Mouse (Mus musculus): ENCODE measurements around the gene Lrrc3b. TPM values are rescaled to one million over a fixed set of nuclear protein-coding genes. Genes with fewer than 3 reads are reported as not detected.

Gene Lrrc3b
- 1 to 10 TPM; 2.6 to 3.1 TPM for total RNA-seq (2021)
- long read RNA-seq, experiment 1, partial matches to known transcripts = 0 of 5 reads
- long read RNA-seq, experiment 1, other reads (novel, unspliced or antisense) = 1 of 5 reads
- long read RNA-seq, experiment 2, partial matches to known transcripts = 0 of 4 reads
- long read RNA-seq, experiment 2, other reads (novel, unspliced or antisense) = 0 of 4 reads

GRCm38 (mm10) chr14:15438485-15439157 is at the start of gene Lrrc3b:
Gene Lrrc3b (minus strand): TSS chr14:15438987.
- peak in 1 of 2 experiments; percentile 13 for DNase-seq (ENCODE audit: low spot score in 2 of 2)

GRCm38 (mm10) chr14:15477668-15478067 is 38.9 kb upstream of the Lrrc3b start:
- no peak for DNase-seq (ENCODE audit: low spot score in 2 of 2)

- no peak for DNase-seq (ENCODE audit: low spot score in 2 of 2)
Measured at GRCm38 (mm10) chr14:15438096-15438484, 697 bp downstream of the Lrrc3b start.

- no peak for DNase-seq (ENCODE audit: low spot score in 2 of 2)
Measured at GRCm38 (mm10) chr14:15437501-15437941, 1.3 kb downstream of the Lrrc3b start.

- no peak for DNase-seq (ENCODE audit: low spot score in 2 of 2)
Measured at GRCm38 (mm10) chr14:15437046-15437445, 1.7 kb downstream of the Lrrc3b start.

- no peak for DNase-seq (ENCODE audit: low spot score in 2 of 2)
Measured at GRCm38 (mm10) chr14:15436586-15436985, 2.2 kb downstream of the Lrrc3b start.

GRCm38 (mm10) chr14:15432396-15432795 is 6.4 kb downstream of the Lrrc3b start:
- no peak for DNase-seq (ENCODE audit: low spot score in 2 of 2)

GRCm38 (mm10) chr14:15421624-15422023 is 17.2 kb downstream of the Lrrc3b start:
- DNase-seq (ENCODE audit: low spot score in 2 of 2) = no peak

- no peak for DNase-seq (ENCODE audit: low spot score in 2 of 2)
Measured at GRCm38 (mm10) chr14:15410686-15411534, 27.9 kb downstream of the Lrrc3b start.

GRCm38 (mm10) chr14:15385536-15385935 is 53.3 kb downstream of the Lrrc3b start:
- no peak for DNase-seq (ENCODE audit: low spot score in 2 of 2)

- no peak for DNase-seq (ENCODE audit: low spot score in 2 of 2)
Measured at GRCm38 (mm10) chr14:15384972-15385371, 53.8 kb downstream of the Lrrc3b start.

GRCm38 (mm10) chr14:15384532-15384931 is 54.3 kb downstream of the Lrrc3b start:
- no peak for DNase-seq (ENCODE audit: low spot score in 2 of 2)

GRCm38 (mm10) chr14:15383133-15383532 is 55.7 kb downstream of the Lrrc3b start:
- DNase-seq (ENCODE audit: low spot score in 2 of 2) = no peak

GRCm38 (mm10) chr14:15377368-15377767 is 61.4 kb downstream of the Lrrc3b start:
- no peak for DNase-seq (ENCODE audit: low spot score in 2 of 2)

- no peak for DNase-seq (ENCODE audit: low spot score in 2 of 2)
Measured at GRCm38 (mm10) chr14:15376786-15377185, 62.0 kb downstream of the Lrrc3b start.

- no peak for DNase-seq (ENCODE audit: low spot score in 2 of 2)
Measured at GRCm38 (mm10) chr14:15374271-15374670, 64.5 kb downstream of the Lrrc3b start.

GRCm38 (mm10) chr14:15372985-15373384 is 65.8 kb downstream of the Lrrc3b start:
- no peak for DNase-seq (ENCODE audit: low spot score in 2 of 2)

- DNase-seq (ENCODE audit: low spot score in 2 of 2) = no peak
Measured at GRCm38 (mm10) chr14:15365045-15365444, 73.7 kb downstream of the Lrrc3b start.

GRCm38 (mm10) chr14:15359893-15360292 is 78.9 kb downstream of the Lrrc3b start:
- DNase-seq (ENCODE audit: low spot score in 2 of 2) = no peak

GRCm38 (mm10) chr14:15359134-15359533 is 79.7 kb downstream of the Lrrc3b start:
- DNase-seq (ENCODE audit: low spot score in 2 of 2) = no peak

- DNase-seq (ENCODE audit: low spot score in 2 of 2) = peak; percentile 70 to 76
Measured at GRCm38 (mm10) chr14:15355512-15355911, 83.3 kb downstream of the Lrrc3b start.

- no peak for DNase-seq (ENCODE audit: low spot score in 2 of 2)
Measured at GRCm38 (mm10) chr14:15354299-15354698, 84.5 kb downstream of the Lrrc3b start.
